Mouse (Mus musculus) liver, adult 2 months (tissue): Measurements from ENCODE around the gene Ankrd42.

Source experiments
- CTCF ChIP-seq: fragments of 200-500 bp; IDR thresholded peaks from 2 replicates; pipeline ENCODE4 v1.5.1; 2011; ENCODE audit warnings: low read depth, low read length, control low read depth
- POLR2A ChIP-seq: fragments of 200-500 bp; IDR thresholded peaks from 2 replicates; pipeline ENCODE4 v1.6.1; 2011; ENCODE audit warnings: low read length, control low read depth; ENCODE audit not compliant: insufficient read depth; ENCODE audit errors: extremely low read depth

DNA sequence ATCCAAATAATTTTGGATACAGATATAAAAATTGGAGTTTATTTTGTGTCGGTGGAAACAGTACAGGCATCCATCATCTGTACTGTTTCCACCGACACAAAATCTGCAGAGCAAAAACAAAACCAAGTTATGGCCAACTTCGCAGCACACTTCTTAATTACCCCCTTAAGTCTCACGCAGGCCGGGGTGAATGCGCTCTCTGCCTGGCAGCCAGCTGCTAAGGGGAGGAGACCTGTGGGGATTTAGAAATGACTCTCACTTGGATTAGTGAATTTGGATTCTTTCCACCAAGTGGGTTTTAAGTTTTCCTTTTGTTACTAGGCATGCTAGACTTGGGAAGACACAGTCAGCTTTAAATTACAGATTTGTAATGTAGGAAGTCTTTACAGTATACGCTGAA is 26.1 kb downstream of the Ankrd42 start:
- TF ChIP-seq CTCF (no peak), POLR2A (no peak)
